Comparison of ENCODE assay signal across 8 mouse cellular contexts in genomic region chr9:60713616-60714015, GRCm38 (mm10). TPM values are rescaled to one million over a fixed set of nuclear protein-coding genes. Genes with fewer than 3 reads are reported as not detected.
DNase-seq lines count a peak whose midpoint lies in the region; ATAC-seq and TF ChIP-seq lines count a peak whose summit lies in the region.
"Had no signal": no experiment of that assay in that cellular context is flagged by ENCODE, and none has a peak within 500 bp of the region (broad histone marks: within the 10 kb centered on the region; RNA-seq: fewer than 3 reads in every experiment).

No protein-coding gene starts in this region.

- TF ChIP-seq CTCF in lung, embryonic 14.5 days (IDR thresholded peaks at IDR 0.05; ENCODE audit: low read depth) = no peak
- no peak for TF ChIP-seq CTCF in small intestine, adult 2 months (IDR thresholded peaks at IDR 0.05; ENCODE audit: extremely low read depth, insufficient read length, insufficient replicate concordance, low read depth, low read length)

- DNase-seq in lung, embryonic 14.5 days = no peak
- no peak for DNase-seq in lung, postnatal 25 days (ENCODE audit: low spot score)
- DNase-seq in right cerebral cortex, postnatal 10 days (ENCODE audit: low spot score in 2 of 2) = no peak
- DNase-seq in left cerebral cortex, adult 8-10 months (ENCODE audit: low spot score in 2 of 2) = no peak

- H3K9ac ChIP-seq in lung, embryonic 14.5 days = peak overlapping the region; percentile 75; the same call in 1 of the 2 replicates
- H3K9ac ChIP-seq in forebrain, embryonic 12.5 days = peak overlapping the region; percentile 73; the same call in 1 of the 2 replicates
- H3K9ac ChIP-seq in intestine, embryonic 16.5 days (ENCODE audit: low read depth, low read length) = peak overlapping the region; percentile 82

- H3K9me3 ChIP-seq in lung, embryonic 14.5 days (ENCODE audit: low read depth, low read length) = no peaks in the 10 kb centered on the region
- no peaks in the 10 kb centered on the region for H3K9me3 ChIP-seq in forebrain, embryonic 12.5 days
- H3K9me3 ChIP-seq in intestine, embryonic 16.5 days (ENCODE audit: control insufficient read depth, low read length) = no peaks in the 10 kb centered on the region

- peak overlapping the region; percentile 99 for H3K4me2 ChIP-seq in lung, embryonic 14.5 days
- H3K4me2 ChIP-seq in forebrain, embryonic 12.5 days = peak overlapping the region; percentile 97
- peak overlapping the region; percentile 99 for H3K4me2 ChIP-seq in intestine, embryonic 16.5 days (ENCODE audit: low read depth, low read length)

- no peak for TF ChIP-seq POLR2A in small intestine, adult 2 months (IDR thresholded peaks at IDR 0.05; ENCODE audit: low read depth, low read length)

- no peak for ATAC-seq in lung, embryonic 14.5 days (ENCODE audit: insufficient read depth)
- ATAC-seq in forebrain, embryonic 12.5 days (ENCODE audit: low FRiP score) = no peak
- no peak for ATAC-seq in intestine, embryonic 16.5 days
- ATAC-seq: inflammation-experienced regulatory T-cells, adult 6 months had no signal

- no peaks in the 10 kb centered on the region for H3K4me1 ChIP-seq in lung, embryonic 14.5 days (ENCODE audit: insufficient read depth)
- peaks cover 6% of the 10 kb centered on the region; the same call in 1 of the 2 replicates for H3K4me1 ChIP-seq in forebrain, embryonic 12.5 days
- 0 out of 2 replicates have a peak, but pooled peaks cover 4% of the 10 kb centered on the region for H3K4me1 ChIP-seq in intestine, embryonic 16.5 days (ENCODE audit: control insufficient read depth, insufficient read depth, low read length)
- H3K4me1 ChIP-seq in small intestine, adult 2 months (ENCODE audit: control insufficient read depth, insufficient read depth, insufficient read length, low read length) = no peaks in the 10 kb centered on the region; the same call in 1 of the 2 replicates

- H3K27ac ChIP-seq in lung, embryonic 14.5 days (ENCODE audit: low read depth) = no peak overlapping the region
- no peak overlapping the region for H3K27ac ChIP-seq in forebrain, embryonic 12.5 days
- H3K27ac ChIP-seq in intestine, embryonic 16.5 days (ENCODE audit: low read length) = no peak overlapping the region
- no peak overlapping the region for H3K27ac ChIP-seq in small intestine, adult 2 months (ENCODE audit: insufficient read depth, low read depth, low read length)

- peak overlapping the region; percentile 65 for H3K4me3 ChIP-seq in lung, embryonic 14.5 days (ENCODE audit: low read depth, low read length)
- peak overlapping the region; percentile 64 for H3K4me3 ChIP-seq in forebrain, embryonic 12.5 days (replicated peaks)
- peak overlapping the region; percentile 64 for H3K4me3 ChIP-seq in intestine, embryonic 16.5 days (ENCODE audit: low read length)
- H3K4me3 ChIP-seq in small intestine, adult 2 months (ENCODE audit: low read depth, low read length) = peak overlapping the region; percentile 67

- no peaks in the 10 kb centered on the region; the same call in 1 of the 2 replicates for H3K27me3 ChIP-seq in lung, embryonic 14.5 days (ENCODE audit: insufficient read depth, low read length)
- H3K27me3 ChIP-seq in forebrain, embryonic 12.5 days = peaks cover 27% of the 10 kb centered on the region
- H3K27me3 ChIP-seq in intestine, embryonic 16.5 days (replicated peaks; ENCODE audit: control insufficient read depth, insufficient read depth, low read length) = no peaks in the 10 kb centered on the region; the same call in 1 of the 2 replicates
- H3K27me3 ChIP-seq in small intestine, adult 2 months (ENCODE audit: control insufficient read depth, insufficient read depth, low read length) = peaks cover 5% of the 10 kb centered on the region

- 28% methylated on average over 4 of the region's 4 CpGs for WGBS in lung, embryonic 14.5 days
- 44% methylated on average over 4 of the region's 4 CpGs for WGBS in forebrain, embryonic 12.5 days
- 46% methylated on average over 4 of the region's 4 CpGs for WGBS in intestine, embryonic 16.5 days
- 54% methylated on average over 4 of the region's 4 CpGs for whole genome bisulfite sequencing in small intestine, adult 2 months

- no peaks in the 10 kb centered on the region for H3K36me3 ChIP-seq in lung, embryonic 14.5 days (ENCODE audit: insufficient read depth)
- H3K36me3 ChIP-seq in forebrain, embryonic 12.5 days (replicated peaks) = no peaks in the 10 kb centered on the region
- H3K36me3 ChIP-seq in intestine, embryonic 16.5 days (ENCODE audit: control insufficient read depth, insufficient read depth, low read length) = no peaks in the 10 kb centered on the region
- H3K36me3 ChIP-seq in small intestine, adult 2 months (ENCODE audit: control insufficient read depth, insufficient read depth, low read length) = no peaks in the 10 kb centered on the region

RNA-seq across cellular contexts. Expression of gene Larp6, which starts 0.8 kb away (rescaled TPM):
- polyA plus RNA-seq in lung, embryonic 14.5 days (2014; fragmentation: Nextera tagmentation; extraction: Ambion mirVana) = 1.3 and 1.8 TPM in 2 replicates
- polyA plus RNA-seq in forebrain, embryonic 12.5 days (2016; fragmentation: Nextera tagmentation; extraction: Ambion mirVana) = 2.2 and 3.0 TPM in 2 replicates
- 1.6 and 1.7 TPM in 2 replicates for polyA plus RNA-seq in intestine, embryonic 16.5 days (2015; fragmentation: Nextera tagmentation; extraction: Ambion mirVana)
- polyA plus RNA-seq in small intestine, adult 2 months (2012; rRNA removed) = 0.39 and 0.84 TPM in 2 replicates
- 10 to 100 TPM; 43.2 to 46.2 (median 43.7) TPM for total RNA-seq in left cerebral cortex, adult 8-10 months (2022)
- polyA plus RNA-seq: inflammation-experienced regulatory T-cells, adult 6 months had no signal

RNA-seq across cellular contexts. Expression of gene Lrrc49, which starts 25.7 kb away (rescaled TPM):
- polyA plus RNA-seq in lung, embryonic 14.5 days (2014; fragmentation: Nextera tagmentation; extraction: Ambion mirVana) = 21.1 and 21.9 TPM in 2 replicates
- 62.4 and 67.4 TPM in 2 replicates for polyA plus RNA-seq in forebrain, embryonic 12.5 days (2016; fragmentation: Nextera tagmentation; extraction: Ambion mirVana)
- polyA plus RNA-seq in intestine, embryonic 16.5 days (2015; fragmentation: Nextera tagmentation; extraction: Ambion mirVana) = 10.7 and 11.7 TPM in 2 replicates
- 1.1 and 1.2 TPM in 2 replicates for polyA plus RNA-seq in small intestine, adult 2 months (2012; rRNA removed)
- total RNA-seq in left cerebral cortex, adult 8-10 months (2022) = 10 to 100 TPM; 75.0 to 97.8 (median 88.4) TPM
